ENCODE assay signal across 19 mouse cellular contexts in the genomic region with DNA sequence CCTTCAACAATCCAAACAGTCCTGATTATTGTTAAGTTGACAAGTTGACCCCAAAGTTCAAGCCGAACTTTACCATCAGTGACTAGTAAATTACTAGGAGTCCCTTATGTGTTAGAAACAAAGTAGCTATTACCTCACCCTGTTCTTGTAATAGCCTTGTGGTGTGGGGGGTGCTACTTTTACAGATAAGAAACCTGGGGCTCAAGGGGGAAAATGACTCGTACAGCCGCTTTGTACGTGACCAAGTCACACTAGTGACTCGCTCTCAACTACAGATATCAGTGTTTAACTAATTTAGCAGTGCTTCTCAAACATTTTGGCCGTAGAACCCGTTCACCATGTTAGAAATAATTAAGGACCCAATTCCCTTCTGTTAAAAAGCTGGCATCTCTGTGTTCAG.
"Had no signal": no experiment of that assay in that cellular context is flagged by ENCODE, and none has a peak within 500 bp of the region (broad histone marks: within the 10 kb centered on the region; RNA-seq: fewer than 3 reads in every experiment).

No protein-coding gene starts in this region.

- H3K9me3 ChIP-seq: limb, embryonic 13.5 days; liver, embryonic 12.5 days; liver, embryonic 15.5 days; lung, embryonic 15.5 days; megakaryocyte, embryonic 14.5 days; midbrain, embryonic 10.5 days; midbrain, embryonic 15.5 days; neural tube, embryonic 12.5 days; neural tube, embryonic 15.5 days; stomach, embryonic 15.5 days had no signal

- H3K9ac ChIP-seq: limb, embryonic 13.5 days; liver, embryonic 12.5 days; liver, embryonic 15.5 days; lung, embryonic 15.5 days; midbrain, embryonic 15.5 days; neural tube, embryonic 12.5 days; neural tube, embryonic 15.5 days; stomach, embryonic 15.5 days had no signal

- H3K4me2 ChIP-seq: limb, embryonic 13.5 days; liver, embryonic 12.5 days; liver, embryonic 15.5 days; lung, embryonic 15.5 days; midbrain, embryonic 15.5 days; neural tube, embryonic 12.5 days; neural tube, embryonic 15.5 days; stomach, embryonic 15.5 days had no signal

- H3K27ac ChIP-seq: limb, embryonic 13.5 days; liver, embryonic 12.5 days; liver, embryonic 15.5 days; lung, embryonic 15.5 days; midbrain, embryonic 10.5 days; midbrain, embryonic 15.5 days; neural tube, embryonic 12.5 days; neural tube, embryonic 15.5 days; stomach, embryonic 15.5 days had no signal

- ATAC-seq: liver, embryonic 12.5 days; midbrain, embryonic 15.5 days had no signal

- H3K27me3 ChIP-seq: limb, embryonic 13.5 days; liver, embryonic 12.5 days; liver, embryonic 15.5 days; lung, embryonic 15.5 days; midbrain, embryonic 15.5 days; neural tube, embryonic 12.5 days; neural tube, embryonic 15.5 days; stomach, embryonic 15.5 days had no signal

- H3K4me3 ChIP-seq: limb, embryonic 13.5 days; liver, embryonic 12.5 days; liver, embryonic 15.5 days; lung, embryonic 15.5 days; megakaryocyte, embryonic 14.5 days; midbrain, embryonic 10.5 days; midbrain, embryonic 15.5 days; neural tube, embryonic 12.5 days; neural tube, embryonic 15.5 days; stomach, embryonic 15.5 days had no signal

- DNase-seq: kidney, adult 18-20 months; left cerebral cortex, postnatal 4 days; liver; lung, adult 18-20 months; lung, postnatal 36 days; retina, postnatal 1 day; right cerebral cortex, postnatal 25 days; spleen, adult 18-20 months; thymus, postnatal 25 days had no signal

- H3K4me1 ChIP-seq: liver, embryonic 12.5 days; liver, embryonic 15.5 days; megakaryocyte, embryonic 14.5 days; midbrain, embryonic 15.5 days; neural tube, embryonic 12.5 days; stomach, embryonic 15.5 days had no signal

- H3K36me3 ChIP-seq: limb, embryonic 13.5 days; liver, embryonic 12.5 days; liver, embryonic 15.5 days; lung, embryonic 15.5 days; midbrain, embryonic 10.5 days; midbrain, embryonic 15.5 days; neural tube, embryonic 12.5 days; neural tube, embryonic 15.5 days; stomach, embryonic 15.5 days had no signal
